Mouse (Mus musculus) cerebellum, adult 2 months (tissue): ENCODE measurements around the gene Fam43b.

Experiments
- CTCF ChIP-seq: fragments of 200-500 bp; IDR thresholded peaks from 2 replicates; pipeline ENCODE4 v1.5.1; 2011; ENCODE audit warnings: low read depth, mild to moderate bottlenecking, control low read depth, low read length, moderate library complexity, borderline replicate concordance; ENCODE audit not compliant: insufficient read depth
- POLR2A ChIP-seq: fragments of 200-500 bp; IDR thresholded peaks from 2 replicates; pipeline ENCODE4 v1.6.1; 2011; ENCODE audit warnings: low read length, control low read depth, borderline replicate concordance; ENCODE audit not compliant: insufficient read depth

DNA sequence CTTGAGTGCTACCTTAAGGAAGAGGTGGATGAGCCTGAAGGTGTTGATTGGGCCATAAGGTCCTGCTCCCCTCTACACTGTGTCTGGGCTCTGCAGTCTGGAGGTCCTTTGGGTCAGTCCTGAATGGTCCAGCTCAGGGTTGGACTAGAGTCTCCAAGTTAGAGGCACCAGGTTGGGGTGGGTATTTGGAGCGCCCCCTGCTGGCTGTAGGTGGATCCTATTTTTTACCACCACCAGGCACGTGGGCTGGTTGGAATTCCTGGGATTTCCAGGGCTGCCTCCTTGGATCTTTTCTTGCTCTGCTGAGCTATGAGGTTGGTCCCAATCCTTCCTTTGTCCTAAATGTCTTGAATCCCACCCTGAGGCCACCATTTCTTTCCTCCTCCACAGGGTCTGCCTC lies 8.5 kb upstream of the Fam43b start:
- TF ChIP-seq CTCF, result peak; percentile 58; the same call in 1 of the 2 replicates
- no peak for TF ChIP-seq POLR2A
